In genomic region chr16:87719071-87719470, GRCm38 (mm10) we compare ENCODE assay signal across 27 mouse cellular contexts.
"Had no signal": no experiment of that assay in that cellular context is flagged by ENCODE, and none has a peak within 500 bp of the region (broad histone marks: within the 10 kb centered on the region; RNA-seq: fewer than 3 reads in every experiment).

No protein-coding gene starts in this region.

- H3K9me3 ChIP-seq: limb, embryonic 10.5 days; limb, embryonic 12.5 days; limb, embryonic 13.5 days; limb, embryonic 15.5 days; liver, embryonic 12.5 days; liver, embryonic 13.5 days; liver, embryonic 15.5 days; lung, embryonic 15.5 days; megakaryocyte, embryonic 14.5 days; midbrain, embryonic 10.5 days; midbrain, embryonic 12.5 days; midbrain, embryonic 13.5 days; midbrain, embryonic 15.5 days; neural tube, embryonic 12.5 days had no signal

- H3K4me3 ChIP-seq: limb, embryonic 10.5 days; limb, embryonic 12.5 days; limb, embryonic 13.5 days; limb, embryonic 15.5 days; liver, embryonic 12.5 days; liver, embryonic 13.5 days; liver, embryonic 15.5 days; lung, embryonic 15.5 days; megakaryocyte, embryonic 14.5 days; midbrain, embryonic 10.5 days; midbrain, embryonic 12.5 days; midbrain, embryonic 13.5 days; midbrain, embryonic 15.5 days; myocyte; neural tube, embryonic 12.5 days had no signal

- H3K4me1 ChIP-seq: midbrain, embryonic 10.5 days; midbrain, embryonic 12.5 days; midbrain, embryonic 15.5 days; neural tube, embryonic 12.5 days had no signal

- H3K27ac ChIP-seq: limb, embryonic 10.5 days; limb, embryonic 12.5 days; limb, embryonic 13.5 days; limb, embryonic 15.5 days; liver, embryonic 12.5 days; liver, embryonic 13.5 days; liver, embryonic 14.5 days; liver, embryonic 15.5 days; lung, embryonic 15.5 days; macrophage; midbrain, embryonic 10.5 days; midbrain, embryonic 12.5 days; midbrain, embryonic 13.5 days; midbrain, embryonic 15.5 days; neural tube, embryonic 12.5 days had no signal

- DNase-seq: left cerebral cortex, postnatal 4 days; liver; liver, embryonic 13.5 days; liver, postnatal 0 days; lung, adult 18-20 months; lung, adult 2 months; lung, embryonic 14.5 days; lung, postnatal 10 days; lung, postnatal 14 days; lung, postnatal 36 days; midbrain, embryonic 14.5 days had no signal

- H3K27me3 ChIP-seq: limb, embryonic 12.5 days; limb, embryonic 13.5 days; limb, embryonic 15.5 days; liver, embryonic 12.5 days; liver, embryonic 13.5 days; liver, embryonic 15.5 days; lung, embryonic 15.5 days; megakaryocyte, embryonic 14.5 days; midbrain, embryonic 12.5 days; midbrain, embryonic 13.5 days; midbrain, embryonic 15.5 days; neural tube, embryonic 12.5 days had no signal
